Mouse (Mus musculus): ENCODE results near the gene Kctd11. TPM values are rescaled to one million over a fixed set of nuclear protein-coding genes. Genes with fewer than 3 reads are reported as not detected.

Kctd11 gene
- total and polyA plus RNA-seq, 2 experiments: 0.65 to 1.6 TPM

- Histone ChIP-seq H3K36me3 (ENCODE audit: control insufficient read depth, insufficient read depth, low read length) (no peaks in the 10 kb centered on the region), H3K4me1 (ENCODE audit: control insufficient read depth, insufficient read depth, low read length) (no peaks in the 10 kb centered on the region), H3K27me3 (ENCODE audit: control insufficient read depth, insufficient read depth, low read length) (0 out of 2 replicates have a peak, but pooled peaks cover 4% of the 10 kb centered on the region), H3K4me3 (ENCODE audit: insufficient read depth, low read depth, low read length) (no peak overlapping the region), H3K27ac (replicated peaks; ENCODE audit: insufficient read depth, low read depth, low read length) (no peak overlapping the region), H3K79me2 (ENCODE audit: control insufficient read depth, insufficient read depth, low read length) (no peaks in the 10 kb centered on the region), H3K9ac (ENCODE audit: low read depth, low read length) (no peak overlapping the region)
- no peak for DNase-seq (ENCODE audit: extremely low read depth, low read depth, low spot score)
- 89% methylated on average over 5 of the region's 5 CpGs for WGBS
- TF ChIP-seq CTCF (IDR thresholded peaks at IDR 0.05; ENCODE audit: low read depth, low read length): no peak
- no peak for TF ChIP-seq POLR2A (IDR thresholded peaks at IDR 0.05; ENCODE audit: extremely low read depth, insufficient read depth, low read length)
These were observed 52.4 kb downstream of the Kctd11 start for GRCm38 (mm10) chr11:69828832-69829231.

Other genes starting within 250 kb of the Kctd11 start
Only the 30 nearest of the 41 such genes appear.
- 10.0 and 12.6 TPM in 2 replicates for gene Polr2a, start 122.8 kb downstream of the Kctd11 start, total RNA-seq (2014; rRNA removed)
- 9.9 and 10.6 TPM in 2 replicates for gene Polr2a, start 122.8 kb downstream of the Kctd11 start, polyA plus RNA-seq (2012; rRNA removed)
- not detected in 2 replicates for gene Slc35g3, start 119.4 kb downstream of the Kctd11 start, total RNA-seq (2014; rRNA removed)
- gene Slc35g3, start 119.4 kb downstream of the Kctd11 start, polyA plus RNA-seq (2012; rRNA removed): not detected in 2 replicates
- gene Zbtb4, start 115.5 kb downstream of the Kctd11 start, total RNA-seq (2014; rRNA removed): 2.6 and 4.4 TPM in 2 replicates
- gene Zbtb4, start 115.5 kb downstream of the Kctd11 start, polyA plus RNA-seq (2012; rRNA removed): 8.2 and 9.7 TPM in 2 replicates
- gene Chrnb1, start 85.5 kb downstream of the Kctd11 start, total RNA-seq (2014; rRNA removed): 0.46 and 0.54 TPM in 2 replicates
- gene Chrnb1, start 85.5 kb downstream of the Kctd11 start, polyA plus RNA-seq (2012; rRNA removed): 0.28 and 0.35 TPM in 2 replicates
- 0.18 and 0.20 TPM in 2 replicates for gene Fgf11, start 79.5 kb downstream of the Kctd11 start, total RNA-seq (2014; rRNA removed)
- 0.33 and 0.34 TPM in 2 replicates for gene Fgf11, start 79.5 kb downstream of the Kctd11 start, polyA plus RNA-seq (2012; rRNA removed)
- 2.3 and 2.4 TPM in 2 replicates for gene Tmem102, start 75.8 kb downstream of the Kctd11 start, total RNA-seq (2014; rRNA removed)
- gene Tmem102, start 75.8 kb downstream of the Kctd11 start, polyA plus RNA-seq (2012; rRNA removed): 13.5 and 15.7 TPM in 2 replicates
- not detected in 2 replicates for gene Gm39566, start 66.1 kb downstream of the Kctd11 start, total RNA-seq (2014; rRNA removed)
- not detected in 2 replicates for gene Gm39566, start 66.1 kb downstream of the Kctd11 start, polyA plus RNA-seq (2012; rRNA removed)
- gene Spem2, start 62.9 kb downstream of the Kctd11 start, total RNA-seq (2014; rRNA removed): not detected in 2 replicates
- not detected in 2 replicates for gene Spem2, start 62.9 kb downstream of the Kctd11 start, polyA plus RNA-seq (2012; rRNA removed)
- not detected in 2 replicates for gene Spem1, start 59.2 kb downstream of the Kctd11 start, total RNA-seq (2014; rRNA removed)
- gene Spem1, start 59.2 kb downstream of the Kctd11 start, polyA plus RNA-seq (2012; rRNA removed): 0.09 TPM in 1 of 2 replicates, not detected in the other
- gene Nlgn2, start 43.6 kb downstream of the Kctd11 start, total RNA-seq (2014; rRNA removed): 0.18 and 0.34 TPM in 2 replicates
- 0.93 and 1.9 TPM in 2 replicates for gene Nlgn2, start 43.6 kb downstream of the Kctd11 start, polyA plus RNA-seq (2012; rRNA removed)
- 326 and 353 TPM in 2 replicates for gene Tmem256, start 42.9 kb downstream of the Kctd11 start, total RNA-seq (2014; rRNA removed)
- gene Tmem256, start 42.9 kb downstream of the Kctd11 start, polyA plus RNA-seq (2012; rRNA removed): 284 and 370 TPM in 2 replicates
- gene Plscr3, start 35.0 kb downstream of the Kctd11 start, total RNA-seq (2014; rRNA removed): 1.5 and 2.6 TPM in 2 replicates
- 18.5 and 19.3 TPM in 2 replicates for gene Plscr3, start 35.0 kb downstream of the Kctd11 start, polyA plus RNA-seq (2012; rRNA removed)
- 0.07 and 0.18 TPM in 2 replicates for gene Tnk1, start 22.7 kb downstream of the Kctd11 start, total RNA-seq (2014; rRNA removed)
- gene Tnk1, start 22.7 kb downstream of the Kctd11 start, polyA plus RNA-seq (2012; rRNA removed): 0.17 TPM in 2 replicates
- gene Tmem95, start 3.4 kb downstream of the Kctd11 start, total RNA-seq (2014; rRNA removed): not detected in 2 replicates
- not detected in 2 replicates for gene Tmem95, start 3.4 kb downstream of the Kctd11 start, polyA plus RNA-seq (2012; rRNA removed)
- gene Acap1, start 14.1 kb upstream of the Kctd11 start, total RNA-seq (2014; rRNA removed): 1.2 and 1.9 TPM in 2 replicates
- 2.3 and 3.3 TPM in 2 replicates for gene Acap1, start 14.1 kb upstream of the Kctd11 start, polyA plus RNA-seq (2012; rRNA removed)
- gene 2810408A11Rik, start 19.6 kb upstream of the Kctd11 start, total RNA-seq (2014; rRNA removed): 0.13 and 0.18 TPM in 2 replicates
- 0.06 and 0.11 TPM in 2 replicates for gene 2810408A11Rik, start 19.6 kb upstream of the Kctd11 start, polyA plus RNA-seq (2012; rRNA removed)
- 10.1 and 14.0 TPM in 2 replicates for gene Neurl4, start 19.7 kb upstream of the Kctd11 start, total RNA-seq (2014; rRNA removed)
- 12.6 and 20.7 TPM in 2 replicates for gene Neurl4, start 19.7 kb upstream of the Kctd11 start, polyA plus RNA-seq (2012; rRNA removed)
- 7.0 and 8.5 TPM in 2 replicates for gene Gps2, start 32.5 kb upstream of the Kctd11 start, total RNA-seq (2014; rRNA removed)
- gene Gps2, start 32.5 kb upstream of the Kctd11 start, polyA plus RNA-seq (2012; rRNA removed): 32.3 and 41.0 TPM in 2 replicates
- gene Eif5a, start 40.6 kb upstream of the Kctd11 start, total RNA-seq (2014; rRNA removed): 321 and 404 TPM in 2 replicates
- gene Eif5a, start 40.6 kb upstream of the Kctd11 start, polyA plus RNA-seq (2012; rRNA removed): 374 and 408 TPM in 2 replicates
- gene Ybx2, start 54.4 kb upstream of the Kctd11 start, total RNA-seq (2014; rRNA removed): not detected in 2 replicates
- gene Ybx2, start 54.4 kb upstream of the Kctd11 start, polyA plus RNA-seq (2012; rRNA removed): 0.20 TPM in 1 of 2 replicates, not detected in the other
- gene Slc2a4, start 66.8 kb upstream of the Kctd11 start, total RNA-seq (2014; rRNA removed): 0.60 and 0.83 TPM in 2 replicates
- gene Slc2a4, start 66.8 kb upstream of the Kctd11 start, polyA plus RNA-seq (2012; rRNA removed): 0.39 and 0.58 TPM in 2 replicates
- 0.20 and 0.37 TPM in 2 replicates for gene Cldn7, start 83.4 kb upstream of the Kctd11 start, total RNA-seq (2014; rRNA removed)
- gene Cldn7, start 83.4 kb upstream of the Kctd11 start, polyA plus RNA-seq (2012; rRNA removed): 0.26 and 0.46 TPM in 2 replicates
- 6.6 and 13.4 TPM in 2 replicates for gene Ctdnep1, start 99.8 kb upstream of the Kctd11 start, total RNA-seq (2014; rRNA removed)
- gene Ctdnep1, start 99.8 kb upstream of the Kctd11 start, polyA plus RNA-seq (2012; rRNA removed): 39.1 and 45.3 TPM in 2 replicates
- 19.5 and 21.3 TPM in 2 replicates for gene Elp5, start 101.1 kb upstream of the Kctd11 start, total RNA-seq (2014; rRNA removed)
- 30.8 and 33.7 TPM in 2 replicates for gene Elp5, start 101.1 kb upstream of the Kctd11 start, polyA plus RNA-seq (2012; rRNA removed)
- gene Gabarap, start 109.7 kb upstream of the Kctd11 start, total RNA-seq (2014; rRNA removed): 175 and 176 TPM in 2 replicates
- 430 and 476 TPM in 2 replicates for gene Gabarap, start 109.7 kb upstream of the Kctd11 start, polyA plus RNA-seq (2012; rRNA removed)
- 8.0 and 8.5 TPM in 2 replicates for gene Phf23, start 114.4 kb upstream of the Kctd11 start, total RNA-seq (2014; rRNA removed)
- gene Phf23, start 114.4 kb upstream of the Kctd11 start, polyA plus RNA-seq (2012; rRNA removed): 8.8 and 12.1 TPM in 2 replicates
- 2.8 TPM in 2 replicates for gene Dvl2, start 119.2 kb upstream of the Kctd11 start, total RNA-seq (2014; rRNA removed)
- 3.7 and 4.5 TPM in 2 replicates for gene Dvl2, start 119.2 kb upstream of the Kctd11 start, polyA plus RNA-seq (2012; rRNA removed)
- gene Acadvl, start 134.0 kb upstream of the Kctd11 start, total RNA-seq (2014; rRNA removed): 314 and 344 TPM in 2 replicates
- 302 and 314 TPM in 2 replicates for gene Acadvl, start 134.0 kb upstream of the Kctd11 start, polyA plus RNA-seq (2012; rRNA removed)
- gene Dlg4, start 135.5 kb upstream of the Kctd11 start, total RNA-seq (2014; rRNA removed): 0.37 and 1.0 TPM in 2 replicates
- 1.1 and 1.3 TPM in 2 replicates for gene Dlg4, start 135.5 kb upstream of the Kctd11 start, polyA plus RNA-seq (2012; rRNA removed)
- gene Asgr1, start 172.7 kb upstream of the Kctd11 start, total RNA-seq (2014; rRNA removed): 531 and 680 TPM in 2 replicates
- gene Asgr1, start 172.7 kb upstream of the Kctd11 start, polyA plus RNA-seq (2012; rRNA removed): 730 and 786 TPM in 2 replicates

All from liver, adult 2 months (tissue).